Mouse (Mus musculus): ENCODE results near the gene Gkn2. TPM values are rescaled to one million over a fixed set of nuclear protein-coding genes. Genes with fewer than 3 reads are reported as not detected.
A peak's percentile ranks its signal among the peaks of the same experiment; 100 is the strongest.

The Gkn2 gene
- not detected in 2 replicates for polyA plus RNA-seq (2016; fragmentation: Nextera tagmentation; extraction: Ambion mirVana)

DNA sequence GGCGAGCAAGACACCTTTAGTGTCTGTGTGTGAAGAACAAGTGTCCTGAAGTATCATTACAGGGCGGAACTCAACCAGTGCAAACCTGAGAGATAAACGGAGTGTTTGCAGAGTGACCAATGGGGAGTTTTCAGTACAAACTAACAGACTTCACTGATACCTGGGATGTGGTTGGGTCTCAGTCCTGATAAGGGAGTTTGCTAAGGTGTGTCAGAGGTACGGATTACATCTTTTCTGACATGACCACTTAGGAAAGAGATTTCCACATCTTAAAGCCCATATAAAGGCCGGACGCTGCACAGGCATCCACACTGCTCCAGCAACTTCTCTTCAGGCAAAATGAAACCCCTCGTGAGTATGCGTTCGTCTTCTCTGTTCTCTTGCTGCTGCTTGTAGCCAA is at the start of gene Gkn2:
Gene Gkn2, plus strand, starts transcription at position 301 of the 400 bp plus-strand sequence.
- Histone ChIP-seq H3K36me3 (no peaks in the 10 kb centered on the region), H3K4me3 (no peak within 1 kb of the TSS), H3K4me1 (no peaks in the 10 kb centered on the region), H3K27ac (no peak within 1 kb of the TSS), H3K9me3 (replicated peaks) (no peaks in the 10 kb centered on the region), H3K27me3 (ENCODE audit: low read depth, poor library complexity, severe bottlenecking) (no peaks in the 10 kb centered on the region)
- DNase-seq (ENCODE audit: low spot score) = no peak
- whole genome bisulfite sequencing = 94% methylated on average over 9 of the region's 9 CpGs

DNA sequence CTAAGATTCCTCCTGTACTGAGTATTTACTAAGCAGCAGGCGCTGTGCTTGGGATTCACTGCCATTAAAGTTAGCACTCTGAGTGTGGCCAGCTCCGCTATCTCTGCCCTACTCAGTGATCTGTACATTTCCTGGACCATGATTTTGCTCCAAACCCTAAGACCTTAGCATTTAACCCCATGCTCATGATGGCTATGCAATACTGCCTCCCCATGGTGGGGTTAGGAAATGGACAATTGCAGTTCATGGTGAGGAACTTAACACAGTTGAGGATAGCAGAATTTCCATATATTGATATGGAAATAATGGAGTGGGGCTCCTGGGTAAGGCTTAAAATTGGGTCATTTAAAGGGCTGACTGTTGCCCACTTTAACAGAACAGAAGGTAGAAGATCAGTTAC is 49.8 kb upstream of the Gkn2 start:
- peaks cover 6% of the 10 kb centered on the region; the same call in 1 of the 2 replicates for H3K36me3 ChIP-seq
- 90% methylated on average over 2 of the region's 2 CpGs for WGBS
- no peak for DNase-seq (ENCODE audit: low spot score)

DNA sequence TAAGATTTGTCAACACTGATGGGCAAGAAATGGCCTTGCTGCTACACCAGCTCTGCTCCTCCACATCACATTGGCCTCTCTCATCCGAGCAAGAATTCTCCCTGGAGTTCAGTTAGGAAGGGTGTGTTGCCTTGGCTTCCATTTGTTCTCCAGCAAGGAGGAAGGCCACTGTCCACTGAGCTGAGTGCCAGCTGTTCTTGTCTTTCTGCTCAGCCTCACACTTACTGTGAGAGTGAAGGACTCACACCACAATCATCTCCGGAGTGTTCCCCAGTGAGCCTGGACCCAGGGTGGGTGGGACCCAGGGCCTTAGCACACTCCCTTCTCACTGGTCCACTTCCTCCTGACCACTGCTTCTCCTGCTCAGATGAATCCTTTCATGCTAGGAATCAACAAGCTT is 46.2 kb upstream of the Gkn2 start:
- peaks cover 13% of the 10 kb centered on the region; the same call in 1 of the 2 replicates for H3K4me1 ChIP-seq
- WGBS = 92% methylated on average over 2 of the region's 2 CpGs
- no peak overlapping the region for H3K27ac ChIP-seq
- no peak overlapping the region for H3K4me3 ChIP-seq
- no peaks in the 10 kb centered on the region for H3K9me3 ChIP-seq (replicated peaks)
- peaks cover 6% of the 10 kb centered on the region; the same call in 1 of the 2 replicates for H3K36me3 ChIP-seq
- no peak for DNase-seq (ENCODE audit: low spot score)
- no peaks in the 10 kb centered on the region for H3K27me3 ChIP-seq (ENCODE audit: low read depth, poor library complexity, severe bottlenecking)

More for the DNA sequence above, 49.8 kb upstream of the Gkn2 start:
- no peaks in the 10 kb centered on the region for H3K9me3 ChIP-seq (replicated peaks)
- no peaks in the 10 kb centered on the region for H3K27me3 ChIP-seq (ENCODE audit: low read depth, poor library complexity, severe bottlenecking)
- H3K27ac ChIP-seq = no peak overlapping the region
- no peaks in the 10 kb centered on the region for H3K4me1 ChIP-seq
- no peak overlapping the region for H3K4me3 ChIP-seq

DNA sequence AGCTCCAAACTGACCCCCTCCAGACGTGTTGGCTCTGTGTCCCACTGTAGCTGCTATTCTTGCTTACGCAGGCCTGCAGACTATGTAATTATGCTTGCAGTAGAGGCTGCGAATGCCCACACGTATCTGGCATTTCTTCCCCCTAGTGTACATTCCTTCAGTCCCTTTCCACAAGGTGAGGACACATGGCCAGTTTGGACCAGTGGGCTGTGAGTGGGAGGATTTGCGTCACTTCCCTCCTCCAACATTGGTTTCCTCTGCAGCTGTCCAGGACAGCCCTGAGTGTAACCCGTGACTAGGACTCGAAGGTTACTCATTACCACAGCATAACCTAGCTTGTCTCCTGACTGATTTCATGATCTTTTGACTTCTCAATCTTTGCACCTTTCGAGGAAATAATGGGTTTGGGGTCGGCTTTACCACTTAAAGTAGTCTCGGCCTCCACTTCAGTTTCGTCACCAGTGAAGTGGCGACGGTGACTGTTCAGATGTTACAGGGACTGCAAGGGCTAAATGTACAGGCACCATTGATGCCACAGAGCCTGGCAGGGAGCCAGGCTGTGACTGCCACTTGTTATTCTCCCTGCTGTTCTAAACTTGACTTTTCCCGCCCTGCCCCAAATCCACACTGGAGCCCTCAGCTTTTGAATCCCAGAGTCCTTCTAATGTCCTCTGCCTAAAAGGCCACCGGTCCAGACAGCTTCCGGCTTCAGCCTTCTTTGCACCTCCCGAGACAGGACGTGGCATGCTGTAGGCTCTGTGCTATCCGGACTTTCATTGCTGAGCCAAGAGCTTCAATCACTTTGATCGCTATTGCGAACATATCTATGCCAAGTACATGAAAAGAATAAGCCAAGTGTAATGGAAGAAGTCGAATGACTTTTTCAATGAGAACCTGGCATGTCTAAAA is 44.6 kb upstream of the Gkn2 start:
- H3K4me1 ChIP-seq = peaks cover 22% of the 10 kb centered on the region
- peaks cover 6% of the 10 kb centered on the region; the same call in 1 of the 2 replicates for H3K36me3 ChIP-seq
- H3K27ac ChIP-seq = no peak overlapping the region
- H3K9me3 ChIP-seq (replicated peaks) = no peaks in the 10 kb centered on the region
- no peak overlapping the region for H3K4me3 ChIP-seq
- DNase-seq (ENCODE audit: low spot score) = no peak
- H3K27me3 ChIP-seq (ENCODE audit: low read depth, poor library complexity, severe bottlenecking) = no peaks in the 10 kb centered on the region
- WGBS = 88% methylated on average over 22 of the region's 22 CpGs

DNA sequence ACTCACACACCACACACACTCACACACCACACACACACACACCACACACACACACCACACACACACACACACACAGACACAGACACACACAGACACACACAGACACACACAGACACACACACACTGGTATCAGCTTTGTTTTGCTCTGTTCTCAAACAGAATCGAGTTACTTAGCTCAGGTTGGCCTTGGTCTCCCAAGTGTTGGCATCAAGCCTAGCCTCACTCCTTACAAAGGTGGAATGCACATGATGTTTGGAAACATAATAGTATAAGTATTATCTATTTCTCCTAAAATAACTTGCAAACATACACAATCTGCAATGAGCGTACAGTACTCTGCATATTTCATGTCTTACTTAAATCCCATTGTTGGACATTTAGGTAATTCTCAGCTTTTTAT is 40.8 kb upstream of the Gkn2 start:
- Histone ChIP-seq H3K36me3 (peaks cover under 1% of the 10 kb centered on the region; the same call in 1 of the 2 replicates), H3K27ac (no peak overlapping the region), H3K4me3 (no peak overlapping the region), H3K9me3 (replicated peaks) (no peaks in the 10 kb centered on the region), H3K4me1 (peaks cover 34% of the 10 kb centered on the region), H3K27me3 (ENCODE audit: low read depth, poor library complexity, severe bottlenecking) (no peaks in the 10 kb centered on the region)
- WGBS = 91% methylated on average over 2 of the region's 2 CpGs
- DNase-seq (ENCODE audit: low spot score) = no peak

DNA sequence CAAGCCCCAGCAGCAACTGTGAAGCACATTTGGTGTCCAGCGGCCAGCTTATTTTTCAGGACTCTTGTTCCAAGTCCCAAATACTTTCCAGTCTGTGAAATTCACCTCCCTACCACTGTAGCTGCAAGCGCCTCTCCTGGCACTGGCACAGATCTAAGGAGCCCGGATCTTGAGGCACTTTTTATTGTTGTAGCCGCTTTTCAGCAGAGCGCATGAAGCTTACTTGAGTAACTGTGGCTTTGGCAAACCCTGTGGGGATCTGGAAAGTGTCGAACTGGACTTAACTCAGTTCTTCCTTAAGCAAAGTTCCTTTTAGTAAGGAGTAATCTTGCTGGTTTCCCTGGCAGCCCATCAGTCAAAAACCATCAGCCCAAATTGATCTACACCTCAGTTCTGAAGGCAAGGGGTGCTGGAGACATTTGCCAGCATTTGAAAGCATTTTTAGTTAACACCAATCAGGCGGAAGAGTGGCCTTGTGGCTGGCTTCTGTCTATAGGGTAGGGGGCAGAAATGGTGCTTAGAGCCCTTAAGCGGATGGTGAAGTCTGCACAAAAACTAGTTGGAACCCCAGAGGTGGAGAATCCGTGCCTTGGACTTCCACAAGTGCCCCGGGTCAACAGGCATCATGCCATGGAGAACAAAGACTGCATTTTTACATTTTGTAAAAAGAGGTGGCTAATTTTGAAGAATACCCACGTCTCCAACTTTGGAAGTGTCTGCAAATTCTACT is 38.6 kb upstream of the Gkn2 start:
- H3K36me3 ChIP-seq = no peaks in the 10 kb centered on the region
- 9% methylated on average over 11 of the region's 11 CpGs for WGBS
- peaks cover 32% of the 10 kb centered on the region for H3K4me1 ChIP-seq
- peak overlapping the region; percentile 98 for H3K27ac ChIP-seq
- H3K4me3 ChIP-seq = peak overlapping the region; percentile 89
- peak; percentile 59 for DNase-seq (ENCODE audit: low spot score)
- no peaks in the 10 kb centered on the region for H3K27me3 ChIP-seq (ENCODE audit: low read depth, poor library complexity, severe bottlenecking)
- no peaks in the 10 kb centered on the region for H3K9me3 ChIP-seq (replicated peaks)

DNA sequence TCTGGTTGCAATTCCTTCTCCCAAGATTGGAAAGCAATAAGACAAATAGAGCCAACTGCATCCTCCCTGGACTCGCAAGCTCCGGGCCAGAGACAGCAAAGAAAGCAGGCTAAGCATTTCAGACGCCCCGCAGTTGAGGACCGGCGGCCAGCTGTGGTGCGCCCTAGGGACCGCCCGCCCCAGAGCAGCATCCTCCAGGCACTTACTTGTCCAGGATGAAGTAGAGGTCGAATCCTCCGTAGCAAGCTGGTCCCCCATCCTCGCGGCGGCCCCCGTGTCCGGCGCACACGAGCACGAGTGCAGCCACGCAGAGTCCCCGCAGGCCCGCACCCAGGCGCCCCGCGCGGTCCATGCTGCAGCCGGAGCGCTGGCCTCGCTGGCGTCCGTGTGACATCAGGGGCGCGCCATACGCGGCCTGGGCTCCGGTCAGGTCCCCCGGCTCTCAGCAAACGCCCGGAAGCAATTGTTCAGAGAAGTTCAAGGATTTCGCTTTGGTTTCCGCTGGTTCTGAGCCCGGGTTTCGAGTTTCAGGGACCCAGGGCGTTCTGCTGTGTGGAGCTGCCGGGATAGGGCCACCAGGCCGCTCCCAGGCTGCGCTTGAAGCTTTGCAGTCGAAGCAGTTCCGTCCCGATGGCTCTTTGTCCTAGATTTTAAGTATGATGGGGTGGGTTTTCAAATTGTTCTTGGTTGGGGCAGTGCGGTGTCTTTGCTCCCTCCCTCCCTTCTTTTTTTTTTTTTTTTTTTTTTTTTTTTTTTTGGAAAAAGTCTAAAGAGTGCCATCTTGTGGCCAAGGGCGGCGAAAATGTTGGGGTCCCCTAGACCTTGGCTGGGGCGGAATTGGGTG is 37.8 kb upstream of the Gkn2 start, which contains the start of gene Antxr1:
Gene Antxr1, minus strand, starts transcription at position 731 of the 844 bp plus-strand sequence.
- Histone ChIP-seq H3K36me3 (no peaks in the 10 kb centered on the region), H3K4me3 (peak within 1 kb of the TSS; percentile 89), H3K27me3 (ENCODE audit: low read depth, poor library complexity, severe bottlenecking) (no peaks in the 10 kb centered on the region), H3K27ac (peak within 1 kb of the TSS; percentile 98), H3K9me3 (replicated peaks) (no peaks in the 10 kb centered on the region), H3K4me1 (peaks cover 27% of the 10 kb centered on the region)
- peak; percentile 80 for DNase-seq (ENCODE audit: low spot score)
- WGBS = under 1% methylated on average over 54 of the region's 54 CpGs

DNA sequence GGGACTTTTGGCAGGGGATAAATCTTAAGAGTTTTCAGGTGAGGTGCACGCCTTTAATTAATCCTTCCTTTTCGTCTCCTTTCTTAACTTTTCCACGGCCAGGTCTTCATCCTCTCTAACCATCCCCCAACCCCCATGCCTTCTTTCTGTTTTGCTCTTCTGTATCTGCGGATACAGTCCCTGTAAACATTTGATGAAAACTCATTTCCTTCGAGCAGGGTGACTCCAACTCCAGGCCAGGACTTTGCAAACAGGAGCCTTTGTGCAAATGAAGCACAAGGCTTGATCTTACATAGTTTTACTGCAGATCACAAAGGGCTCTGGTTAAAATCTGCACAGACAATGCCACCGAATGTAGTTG is 37.2 kb upstream of the Gkn2 start:
- 28% methylated on average over 6 of the region's 6 CpGs for WGBS
- H3K27ac ChIP-seq = no peak overlapping the region
- no peak overlapping the region for H3K4me3 ChIP-seq

DNA sequence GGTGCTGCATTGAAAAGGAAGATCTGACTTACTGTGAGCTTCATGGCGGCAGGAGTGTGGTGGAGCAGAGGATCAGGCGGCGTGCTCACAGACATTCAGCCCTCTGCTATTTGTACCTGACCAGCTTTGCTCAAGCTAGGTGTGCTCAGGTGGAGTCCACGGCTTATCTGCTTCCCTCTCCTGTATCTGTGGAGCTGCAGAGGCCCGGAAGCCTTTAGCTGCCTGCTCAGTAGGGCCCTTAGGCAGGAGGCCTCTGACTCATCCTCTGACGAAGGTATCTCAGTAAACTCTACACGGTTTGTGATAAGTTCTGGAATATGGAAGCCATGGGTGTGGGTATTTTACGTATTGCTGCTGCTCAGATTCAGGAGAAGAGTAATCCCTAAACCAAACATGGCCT is 22.3 kb upstream of the Gkn2 start, which contains the start of gene Gkn1:
Gene Gkn1, minus strand, starts transcription at position 114 of the 400 bp plus-strand sequence.
- H3K36me3 ChIP-seq = no peaks in the 10 kb centered on the region
- H3K4me1 ChIP-seq = no peaks in the 10 kb centered on the region
- no peak within 1 kb of the TSS for H3K27ac ChIP-seq
- H3K9me3 ChIP-seq (replicated peaks) = no peaks in the 10 kb centered on the region
- no peak within 1 kb of the TSS for H3K4me3 ChIP-seq
- no peaks in the 10 kb centered on the region for H3K27me3 ChIP-seq (ENCODE audit: low read depth, poor library complexity, severe bottlenecking)
- no peak for DNase-seq (ENCODE audit: low spot score)
- 90% methylated on average over 8 of the region's 8 CpGs for whole genome bisulfite sequencing

More for the DNA sequence above, 37.2 kb upstream of the Gkn2 start:
- Histone ChIP-seq H3K36me3 (no peaks in the 10 kb centered on the region), H3K27me3 (ENCODE audit: low read depth, poor library complexity, severe bottlenecking) (no peaks in the 10 kb centered on the region), H3K4me1 (peaks cover 27% of the 10 kb centered on the region), H3K9me3 (replicated peaks) (no peaks in the 10 kb centered on the region)
- peak; percentile 31 for DNase-seq (ENCODE audit: low spot score)

DNA sequence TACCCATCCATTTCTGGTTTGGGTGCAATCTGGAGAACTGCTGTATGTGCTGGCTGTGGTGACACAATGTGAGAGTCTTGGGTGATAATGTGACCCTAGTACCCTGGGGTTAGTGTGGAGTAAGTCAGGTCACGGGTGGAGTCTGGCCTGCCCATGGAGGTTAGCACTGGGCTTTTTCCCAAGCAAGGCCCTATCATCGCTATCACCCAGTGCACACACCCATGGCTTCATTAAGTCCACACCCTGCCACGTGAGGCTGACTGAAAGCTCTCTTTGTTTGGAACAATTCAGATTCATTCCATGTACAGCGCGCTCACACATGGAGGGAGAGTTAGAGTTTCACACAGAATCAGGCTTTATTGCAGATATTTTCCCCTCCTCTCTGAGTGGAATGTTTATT is 18.7 kb upstream of the Gkn2 start:
- H3K4me1 ChIP-seq = no peaks in the 10 kb centered on the region
- no peaks in the 10 kb centered on the region for H3K27me3 ChIP-seq (ENCODE audit: low read depth, poor library complexity, severe bottlenecking)
- no peaks in the 10 kb centered on the region for H3K36me3 ChIP-seq
- whole genome bisulfite sequencing = 87% methylated on average over 5 of the region's 5 CpGs
- H3K4me3 ChIP-seq = no peak overlapping the region
- no peak overlapping the region for H3K27ac ChIP-seq
- no peak for DNase-seq (ENCODE audit: low spot score)
- no peaks in the 10 kb centered on the region for H3K9me3 ChIP-seq (replicated peaks)

DNA sequence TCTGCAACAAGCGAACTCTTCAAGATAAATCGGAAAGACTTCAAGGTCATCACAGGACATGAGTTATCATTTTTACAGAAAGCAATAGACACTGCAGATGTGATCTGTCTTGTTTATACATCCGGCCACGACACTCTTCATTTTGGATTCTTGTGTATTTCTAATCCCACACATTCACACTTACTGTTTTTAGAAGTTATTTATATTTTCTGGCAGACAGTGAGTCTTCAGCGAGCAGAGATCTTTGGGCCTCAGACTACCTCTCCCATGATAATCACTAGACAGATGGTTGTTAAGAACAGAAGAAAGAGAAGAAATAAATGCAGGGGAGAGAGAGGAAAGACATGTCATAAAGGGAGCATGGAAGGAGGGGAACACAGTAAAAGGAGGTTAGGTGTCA is 3.9 kb upstream of the Gkn2 start:
- Histone ChIP-seq H3K4me1 (peaks cover 3% of the 10 kb centered on the region; the same call in 1 of the 2 replicates), H3K4me3 (no peak overlapping the region), H3K36me3 (no peaks in the 10 kb centered on the region), H3K27ac (no peak overlapping the region), H3K9me3 (replicated peaks) (no peaks in the 10 kb centered on the region), H3K27me3 (ENCODE audit: low read depth, poor library complexity, severe bottlenecking) (no peaks in the 10 kb centered on the region)
- WGBS = 90% methylated on average over 5 of the region's 5 CpGs
- DNase-seq (ENCODE audit: low spot score) = no peak

DNA sequence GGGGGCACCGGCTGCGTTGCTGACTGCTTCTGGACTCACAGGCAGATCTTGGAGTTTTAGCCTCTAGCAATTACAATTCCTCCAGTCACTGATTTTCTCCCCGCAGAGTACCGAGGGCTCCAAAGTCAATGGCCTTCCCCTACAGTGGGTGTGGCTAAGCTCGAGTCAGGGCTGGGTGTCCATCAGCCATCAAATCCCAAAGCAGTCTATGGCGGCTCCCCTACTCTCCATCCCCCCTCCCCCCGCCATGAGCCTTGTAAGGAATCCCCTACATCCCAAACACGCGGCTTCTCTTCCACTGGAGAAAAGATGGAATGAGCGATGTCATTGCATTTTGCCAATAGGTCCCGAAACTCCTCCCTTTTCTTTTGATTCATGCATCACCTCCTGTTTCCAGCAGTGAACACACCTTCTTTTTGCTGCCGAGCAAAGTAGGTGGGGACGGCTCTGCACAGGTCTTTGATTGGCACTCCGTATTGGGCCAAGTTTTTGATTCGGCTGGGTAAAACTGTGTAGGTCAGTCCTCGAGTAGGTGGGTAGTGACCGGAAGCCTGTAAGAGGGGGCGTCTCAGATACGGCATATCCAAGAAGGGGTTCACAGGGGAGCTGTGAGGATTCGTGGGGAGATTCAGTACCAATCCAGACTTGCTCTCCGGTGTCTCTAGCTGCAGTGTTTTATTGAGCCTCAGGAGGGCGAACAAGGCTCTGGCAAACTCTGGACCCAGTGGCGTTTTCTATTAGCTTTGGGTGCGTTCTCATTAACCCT is 11.0 kb downstream of the Gkn2 start:
- 12% methylated on average over 24 of the region's 24 CpGs for WGBS
- H3K4me3 ChIP-seq = peak overlapping the region; percentile 40

More for the DNA sequence above, 11.0 kb downstream of the Gkn2 start:
- H3K36me3 ChIP-seq = no peaks in the 10 kb centered on the region
- no peak overlapping the region for H3K27ac ChIP-seq
- H3K4me1 ChIP-seq = peaks cover 6% of the 10 kb centered on the region
- DNase-seq (ENCODE audit: low spot score) = peak; percentile 39
- no peaks in the 10 kb centered on the region for H3K9me3 ChIP-seq (replicated peaks)
- peaks cover 48% of the 10 kb centered on the region for H3K27me3 ChIP-seq (ENCODE audit: low read depth, poor library complexity, severe bottlenecking)
